Comparison of ENCODE assay signal across 9 mouse cellular contexts in the genomic region with DNA sequence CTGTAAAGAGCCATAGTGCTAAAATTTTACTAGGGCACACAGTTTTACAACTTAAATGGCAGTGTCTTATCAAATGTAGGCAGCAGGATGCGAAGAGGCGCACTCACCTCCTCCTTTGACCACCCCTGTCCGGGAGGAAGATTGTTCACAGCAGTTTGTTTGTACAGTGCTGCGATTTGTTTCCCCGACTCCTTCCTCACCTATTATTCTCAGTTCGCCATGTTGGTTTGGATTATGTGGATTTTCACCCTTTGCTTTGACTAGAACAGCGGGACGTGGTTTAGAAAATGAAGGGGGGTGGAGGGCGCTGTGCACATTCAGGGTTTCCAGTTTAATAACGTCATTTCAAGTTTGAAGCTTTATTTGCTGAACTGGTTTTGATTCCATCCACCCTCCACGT. TPM values are rescaled to one million over a fixed set of nuclear protein-coding genes. Genes with fewer than 3 reads are reported as not detected.
DNase-seq lines count a peak whose midpoint lies in the region; ATAC-seq and TF ChIP-seq lines count a peak whose summit lies in the region.
"Had no signal": no experiment of that assay in that cellular context is flagged by ENCODE, and none has a peak within 500 bp of the region (broad histone marks: within the 10 kb centered on the region; RNA-seq: fewer than 3 reads in every experiment).

No protein-coding gene starts in this region.

- ATAC-seq in kidney, embryonic 16.5 days (ENCODE audit: low FRiP score, low TSS enrichment): peak; percentile 52
- ATAC-seq in lung, postnatal 0 days: peak; percentile 16; the same call in 1 of the 2 replicates

- no peaks in the 10 kb centered on the region for H3K36me3 ChIP-seq in kidney, embryonic 16.5 days (ENCODE audit: insufficient read depth, low read length)
- no peaks in the 10 kb centered on the region for H3K36me3 ChIP-seq in hindbrain, embryonic 10.5 days
- H3K36me3 ChIP-seq in lung, postnatal 0 days (ENCODE audit: insufficient read depth, low read length): no peaks in the 10 kb centered on the region

- 2% methylated on average over 11 of the region's 11 CpGs for WGBS in kidney, embryonic 16.5 days
- WGBS in hindbrain, embryonic 10.5 days: 1% methylated on average over 11 of the region's 11 CpGs
- 2% methylated on average over 11 of the region's 11 CpGs for WGBS in lung, postnatal 0 days

- peak overlapping the region; percentile 78 for H3K9ac ChIP-seq in kidney, embryonic 16.5 days (replicated peaks; ENCODE audit: low read length)
- no peak overlapping the region for H3K9ac ChIP-seq in lung, postnatal 0 days (replicated peaks; ENCODE audit: low read depth)

- H3K9me3 ChIP-seq in kidney, embryonic 16.5 days (ENCODE audit: low read length): no peaks in the 10 kb centered on the region
- no peaks in the 10 kb centered on the region for H3K9me3 ChIP-seq in hindbrain, embryonic 10.5 days
- no peaks in the 10 kb centered on the region for H3K9me3 ChIP-seq in lung, postnatal 0 days (ENCODE audit: low read length)

- peak overlapping the region; percentile 66 for H3K4me3 ChIP-seq in kidney, embryonic 16.5 days (ENCODE audit: low read length)
- peak overlapping the region; percentile 68 for H3K4me3 ChIP-seq in hindbrain, embryonic 10.5 days
- H3K4me3 ChIP-seq in lung, postnatal 0 days (ENCODE audit: low read depth, low read length): peak overlapping the region; percentile 47

- H3K4me1 ChIP-seq in kidney, embryonic 16.5 days (ENCODE audit: insufficient read depth, low read length): peaks cover 5% of the 10 kb centered on the region; the same call in 1 of the 2 replicates
- peaks cover 19% of the 10 kb centered on the region for H3K4me1 ChIP-seq in hindbrain, embryonic 10.5 days (replicated peaks)
- H3K4me1 ChIP-seq in lung, postnatal 0 days (ENCODE audit: insufficient read depth, low read depth, low read length): no peaks in the 10 kb centered on the region; the same call in 1 of the 2 replicates

- H3K4me2 ChIP-seq in kidney, embryonic 16.5 days (replicated peaks; ENCODE audit: low read depth, low read length): peak overlapping the region; percentile 80
- H3K4me2 ChIP-seq in lung, postnatal 0 days (replicated peaks; ENCODE audit: low read depth, low read length): peak overlapping the region; percentile 60

- TF ChIP-seq CTCF in lung, postnatal 0 days (IDR thresholded peaks at IDR 0.05): no peak

- DNase-seq in kidney, adult 18-20 months: no peak
- peak; percentile 16 for DNase-seq in embryo, embryonic 11.5 days (ENCODE audit: low read depth, low spot score)
- no peak for DNase-seq in hindbrain, embryonic 10.5 days (ENCODE audit: low spot score)
- peak; percentile 39 for DNase-seq in lung, postnatal 0 days (ENCODE audit: low spot score)
- DNase-seq in adrenal gland, adult 18-20 months (ENCODE audit: low spot score in 2 of 2): no peak
- no peak for DNase-seq in thymus, postnatal 4 days
- no peak for DNase-seq in adrenal gland, postnatal 4 days (ENCODE audit: low spot score in 2 of 2)

- 0 out of 2 replicates have a peak, but pooled peaks cover 3% of the 10 kb centered on the region for H3K27me3 ChIP-seq in kidney, embryonic 16.5 days (ENCODE audit: insufficient read depth, low read length)
- H3K27me3 ChIP-seq in hindbrain, embryonic 10.5 days (ENCODE audit: insufficient read depth, poor library complexity, severe bottlenecking): peaks cover 11% of the 10 kb centered on the region
- no peaks in the 10 kb centered on the region for H3K27me3 ChIP-seq in lung, postnatal 0 days (replicated peaks; ENCODE audit: insufficient read depth, low read length)

- TF ChIP-seq EP300 in lung, postnatal 0 days (IDR thresholded peaks at IDR 0.05): no peak

- peak overlapping the region; percentile 67 for H3K27ac ChIP-seq in kidney, embryonic 16.5 days (ENCODE audit: low read length)
- H3K27ac ChIP-seq in hindbrain, embryonic 10.5 days: peak overlapping the region; percentile 90
- H3K27ac ChIP-seq in lung, postnatal 0 days (ENCODE audit: low read length): peak overlapping the region; percentile 57; the same call in 1 of the 2 replicates

RNA-seq across cellular contexts. Expression of gene Epha3, which starts 6.4 kb away (rescaled TPM):
- polyA plus RNA-seq in kidney, embryonic 16.5 days (2015; fragmentation: Nextera tagmentation; extraction: Ambion mirVana): 15.8 and 16.1 TPM in 2 replicates
- polyA plus RNA-seq in hindbrain, embryonic 10.5 days (2016; fragmentation: Nextera tagmentation; extraction: Ambion mirVana): 12.9 and 38.4 TPM in 2 replicates
- polyA plus RNA-seq in lung, postnatal 0 days (2015; fragmentation: Nextera tagmentation; extraction: Ambion mirVana): 14.0 and 16.3 TPM in 2 replicates
- total RNA-seq in adrenal gland, adult 18-20 months (2021): 1 to 10 TPM in 1 of 2 experiments, under 1 TPM in 1; 0.73 to 1.1 TPM
- 1 to 10 TPM; 8.8 to 8.9 TPM for total RNA-seq in adrenal gland, postnatal 4 days (2021)
- polyA plus RNA-seq: Patski had no signal

Comparison
In these comparisons a context has a peak if more than half of its experiments do, and no peak if none do; other contexts are left out.
1. DNase-seq: peak in embryo, embryonic 11.5 days (single experiment) and lung, postnatal 0 days (single experiment); none in kidney, adult 18-20 months (single experiment), hindbrain, embryonic 10.5 days (single experiment), adrenal gland, adult 18-20 months (0 of 2), thymus, postnatal 4 days (single experiment) and adrenal gland, postnatal 4 days (0 of 2).
2. Peak in every context shown above with its lines, with median percentiles within 50 percentile points of each other: H3K27ac ChIP-seq and H3K4me3 ChIP-seq.